Mouse (Mus musculus) mouse trophoblast stem cell (cell line): Measurements from ENCODE around the gene Olfr1284.
"Not testable (repeated sequence)": the region's sequence is repeated elsewhere in the genome, so short reads cannot be mapped to it uniquely, and the experiment has no call there.

Source experiments
- in situ Hi-C, 2 experiments: fragments of 300-500 bp; cut with MseI, MboI; formaldehyde crosslinking; loops; 2 replicates in 1 of 2; 3 replicates in 1 of 2; pipeline ENCODE4 v1.15.1; 2025

The Olfr1284 gene

GRCm38 (mm10) chr2:111375222-111375621, at the start of gene Olfr1284:
Olfr1284 (plus strand) TSS chr2:111375522.
- in situ Hi-C loops, result no loop called here

GRCm38 (mm10) chr2:111326220-111326619, 49.1 kb upstream of the Olfr1284 start, which contains the start of gene Olfr1281:
Olfr1281 (plus strand) TSS chr2:111326520.
- in situ Hi-C loops, result no loop called here

- in situ Hi-C loops, result not testable (repeated sequence)
These were observed 41.6 kb upstream of the Olfr1284 start for GRCm38 (mm10) chr2:111333721-111334120.

- in situ Hi-C loops, result no loop called here
These were observed 39.3 kb upstream of the Olfr1284 start, which contains the start of gene Olfr1282 for GRCm38 (mm10) chr2:111335976-111336375. Olfr1282 (minus strand) TSS chr2:111336076.

GRCm38 (mm10) chr2:111366490-111366889, 8.8 kb upstream of the Olfr1284 start, which contains the start of gene Olfr1283:
Olfr1283 (plus strand) TSS chr2:111366790.
- in situ Hi-C loops, result no loop called here

- in situ Hi-C loops, result no loop called here
These were observed 47.6 kb downstream of the Olfr1284 start, which contains the start of gene Olfr1286 for GRCm38 (mm10) chr2:111422931-111423330. Olfr1286 (minus strand) TSS chr2:111423115.
